Mouse (Mus musculus): ENCODE results near the gene 9930021J03Rik.

The 9930021J03Rik gene

GRCm38 (mm10) chr19:29805101-29805916, 480 bp downstream of the 9930021J03Rik start:
- DNase-seq, result peak; percentile 98

DNA sequence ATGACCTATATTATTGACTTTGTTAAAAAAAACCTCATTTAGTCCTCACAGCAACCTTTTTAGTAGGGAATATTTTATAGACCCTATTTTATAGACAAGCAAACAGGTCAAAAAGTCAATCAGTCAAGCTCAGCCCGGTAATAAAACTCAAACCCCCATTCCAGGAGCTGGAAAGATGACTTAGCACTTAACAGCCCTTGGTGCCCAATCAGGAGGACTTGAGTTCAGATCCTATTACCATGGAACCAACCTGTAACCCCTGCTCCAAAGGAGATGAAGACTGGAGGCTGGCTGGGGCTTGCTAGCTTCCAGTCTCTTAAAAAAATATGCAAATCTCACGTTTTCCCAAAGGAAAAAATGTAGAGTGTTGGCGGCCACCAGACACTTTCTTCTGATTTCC, 1.8 kb downstream of the 9930021J03Rik start:
- no peak for DNase-seq

- no peak for DNase-seq
Observed at GRCm38 (mm10) chr19:29797371-29797770, 8.4 kb downstream of the 9930021J03Rik start.

- no peak for DNase-seq
Observed at GRCm38 (mm10) chr19:29787997-29788396, 17.8 kb downstream of the 9930021J03Rik start.

GRCm38 (mm10) chr19:29782914-29783313, 22.9 kb downstream of the 9930021J03Rik start:
- no peak for DNase-seq

DNA sequence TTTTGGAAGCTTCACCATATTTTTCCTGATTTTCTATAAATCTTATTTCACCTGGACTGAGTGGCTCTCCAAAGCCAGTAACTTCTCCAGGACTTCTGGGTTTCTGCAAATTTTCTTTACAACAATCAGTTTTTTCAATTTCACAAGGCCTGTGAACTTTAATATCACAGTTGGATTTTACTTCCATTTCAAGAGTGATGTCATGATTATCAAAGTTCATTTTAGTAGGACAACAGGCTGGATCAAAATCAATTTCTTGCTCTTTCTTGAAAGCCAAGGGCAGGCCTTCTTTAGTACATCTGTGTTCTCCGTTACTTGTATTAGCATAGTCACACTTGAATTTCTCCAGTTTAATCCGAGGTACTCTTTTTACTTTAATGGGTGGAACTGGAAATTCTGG, 51.9 kb downstream of the 9930021J03Rik start:
- DNase-seq, result no peak

DNA sequence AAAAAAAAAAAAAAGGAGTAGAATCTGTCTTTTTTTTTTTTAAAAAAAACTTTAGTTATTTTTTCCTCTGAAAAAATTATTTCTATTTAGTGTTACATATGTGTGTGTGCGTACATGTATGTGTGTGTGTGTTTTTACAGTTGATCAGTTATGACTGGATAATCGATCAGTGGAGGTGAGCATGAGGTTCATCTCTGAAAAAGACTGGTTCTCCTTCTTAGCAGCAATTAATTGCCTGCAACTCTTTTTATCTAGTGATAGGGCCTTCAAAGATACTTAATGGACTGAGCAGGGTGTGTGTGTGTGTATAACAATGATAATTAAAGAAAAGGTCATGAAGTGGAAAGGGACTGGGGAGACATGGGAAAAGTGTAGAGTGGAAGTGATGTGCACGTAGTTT, 54.8 kb downstream of the 9930021J03Rik start:
- DNase-seq, result no peak

- DNase-seq, result no peak
Observed at GRCm38 (mm10) chr19:29743531-29743930, 62.3 kb downstream of the 9930021J03Rik start.

- DNase-seq, result no peak
Observed at GRCm38 (mm10) chr19:29740661-29741060, 65.1 kb downstream of the 9930021J03Rik start.

- peak; percentile 33 for DNase-seq
Observed at GRCm38 (mm10) chr19:29739608-29740007, 66.2 kb downstream of the 9930021J03Rik start.

DNA sequence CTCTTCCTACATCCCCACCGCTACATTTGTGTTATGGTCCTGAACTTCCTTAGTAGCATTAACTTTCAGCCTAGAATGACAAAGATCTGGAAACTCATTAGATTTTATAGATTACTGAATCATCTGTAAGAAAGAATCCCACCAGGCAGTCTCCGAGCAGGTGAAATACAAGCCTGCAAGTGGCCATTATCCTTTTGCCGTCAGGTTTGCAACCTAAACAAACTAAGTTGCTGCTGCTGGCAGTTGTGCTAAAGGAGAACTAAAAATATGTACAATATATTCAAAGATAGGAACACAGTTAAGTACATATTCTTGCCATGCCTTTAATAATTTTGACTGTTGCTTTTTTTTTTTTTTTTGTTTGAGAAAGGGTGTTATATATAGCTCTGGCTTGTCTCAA, 70.4 kb downstream of the 9930021J03Rik start:
- DNase-seq, result peak; percentile 61

GRCm38 (mm10) chr19:29718476-29718875, 87.3 kb downstream of the 9930021J03Rik start:
- peak; percentile 59 for DNase-seq

- DNase-seq, result no peak
Observed at GRCm38 (mm10) chr19:29717854-29718253, 87.9 kb downstream of the 9930021J03Rik start.

DNA sequence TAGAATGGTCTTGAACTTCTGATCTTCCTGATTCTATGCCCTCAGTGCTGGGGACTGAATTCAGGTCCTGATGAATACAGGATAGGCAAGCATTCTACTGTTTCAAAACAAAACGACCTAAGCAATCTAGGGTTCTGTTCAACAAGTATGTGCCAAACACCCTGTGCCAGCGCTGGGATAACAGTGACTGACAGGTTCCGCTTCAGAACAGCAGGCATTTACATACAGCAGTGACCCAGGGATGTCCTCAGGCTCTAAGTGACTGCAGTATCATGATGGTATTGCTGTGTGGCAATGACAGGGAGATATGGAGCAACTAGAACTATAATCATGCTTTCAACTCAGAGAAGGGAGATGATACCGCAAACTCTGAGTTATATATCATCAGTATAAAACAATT, 92.3 kb downstream of the 9930021J03Rik start:
- no peak for DNase-seq

- peak; percentile 55 for DNase-seq
Observed at GRCm38 (mm10) chr19:29709461-29709860, 96.3 kb downstream of the 9930021J03Rik start.

DNA sequence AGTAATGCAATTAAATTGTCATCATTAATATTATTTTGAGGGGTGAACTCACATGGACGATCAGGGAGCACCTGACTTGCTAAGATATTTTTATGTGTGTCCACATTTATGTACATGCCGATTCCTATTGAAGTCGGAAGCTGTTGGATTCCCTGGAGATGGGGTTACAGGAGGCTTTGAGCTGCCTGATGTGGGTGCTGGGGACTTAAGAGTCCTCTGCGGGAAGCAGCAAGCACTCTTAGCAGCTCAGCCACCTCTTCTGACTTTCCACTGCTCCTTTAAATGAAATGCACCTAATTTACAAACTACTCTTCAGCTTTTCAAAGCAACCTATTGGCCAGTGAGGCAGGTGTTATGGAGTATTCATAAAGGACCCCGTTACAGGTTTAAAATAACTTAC, 97.3 kb downstream of the 9930021J03Rik start:
- no peak for DNase-seq

- peak; percentile 28 for DNase-seq
Observed at GRCm38 (mm10) chr19:29708003-29708402, 97.8 kb downstream of the 9930021J03Rik start.

- DNase-seq, result peak; percentile 74
Observed at GRCm38 (mm10) chr19:29707314-29707898, 98.4 kb downstream of the 9930021J03Rik start.

DNA sequence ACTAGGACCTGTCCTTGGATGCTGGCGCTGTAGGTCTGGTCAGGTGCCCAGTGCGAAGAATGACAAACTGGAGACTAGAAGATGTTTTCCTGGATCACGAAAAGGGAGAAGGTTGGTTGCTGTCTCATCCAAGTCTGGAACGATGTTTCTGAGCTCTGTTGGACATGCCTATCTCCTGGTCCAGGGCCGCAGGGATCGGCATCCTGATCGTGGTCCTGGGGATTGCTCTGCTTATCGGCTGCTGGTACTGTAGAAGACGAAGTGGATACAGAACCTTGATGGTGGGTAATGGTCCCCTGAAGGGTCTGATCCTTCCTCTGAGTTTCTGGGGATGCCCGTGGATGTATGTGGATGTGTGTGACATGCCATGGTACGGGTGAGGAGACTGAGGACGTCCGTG, 101.4 kb downstream of the 9930021J03Rik start:
- peak; percentile 64 for DNase-seq

GRCm38 (mm10) chr19:29701707-29702106, 104.1 kb downstream of the 9930021J03Rik start:
- DNase-seq, result peak; percentile 51

DNA sequence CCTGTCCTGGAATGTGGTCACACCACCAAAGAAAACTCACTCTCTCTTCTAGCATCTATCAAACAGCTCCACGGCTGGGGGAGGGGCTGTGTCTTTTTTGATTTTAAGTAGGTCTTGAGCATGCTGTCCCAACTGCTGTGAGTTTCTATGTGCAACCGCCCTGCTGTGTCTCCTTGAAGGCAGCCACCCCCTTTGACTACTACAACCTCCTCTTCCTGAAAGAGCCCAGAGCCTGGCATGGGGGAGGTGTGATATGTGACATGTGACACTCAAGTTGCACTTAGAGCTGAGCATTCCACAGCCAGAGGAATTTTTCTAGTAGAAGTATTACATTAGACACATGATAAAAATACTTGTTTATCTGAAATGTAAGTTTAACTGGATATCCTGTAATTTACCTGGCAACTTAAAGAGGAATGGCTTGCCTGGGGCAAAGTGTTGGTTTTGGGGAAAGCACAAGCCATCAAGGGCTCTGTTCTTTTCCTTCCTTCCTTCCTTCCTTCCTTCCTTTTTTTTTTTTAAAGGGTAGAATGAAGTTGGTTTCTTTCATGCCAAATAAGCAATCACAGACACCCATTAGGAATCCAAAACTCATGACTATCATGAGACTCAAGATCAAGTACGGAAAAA, 108.4 kb downstream of the 9930021J03Rik start, which contains the start of gene Mlana:
Gene Mlana (plus strand): TSS at position 580 of the 630 bp plus-strand sequence.
- DNase-seq, result peak; percentile 65

- DNase-seq, result no peak
Observed at GRCm38 (mm10) chr19:29696840-29697239, 108.9 kb downstream of the 9930021J03Rik start.

DNA sequence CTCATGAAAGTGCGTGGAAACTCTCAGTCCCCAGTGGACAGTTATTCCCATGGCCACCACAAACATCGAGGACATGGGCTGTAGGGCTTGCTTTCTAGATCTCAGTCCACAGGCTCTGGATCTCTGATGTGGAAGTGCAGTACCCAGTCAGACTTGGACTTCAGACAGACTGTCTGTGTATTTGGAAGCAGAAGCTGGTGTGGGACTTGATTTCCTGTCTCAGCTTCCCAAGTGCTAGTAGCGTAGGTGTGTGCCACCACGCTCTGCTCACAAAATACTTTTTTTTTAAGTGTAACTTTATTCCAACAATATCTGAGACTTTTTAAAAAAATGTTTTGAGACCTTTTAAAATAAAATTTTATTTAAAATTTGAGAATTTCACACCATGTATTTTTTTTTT, 109.5 kb downstream of the 9930021J03Rik start:
- DNase-seq, result no peak

- peak; percentile 61 for DNase-seq
Observed at GRCm38 (mm10) chr19:29695071-29695470, 110.7 kb downstream of the 9930021J03Rik start.

Measured in heart, adult 11 months (tissue).